Mouse (Mus musculus): ENCODE results near the gene Ptpn13. TPM values are rescaled to one million over a fixed set of nuclear protein-coding genes. Genes with fewer than 3 reads are reported as not detected.

Gene Ptpn13
- total RNA-seq (2014; rRNA removed) (14.1 and 18.0 TPM in 2 replicates), polyA plus RNA-seq (2015; fragmentation: Nextera tagmentation; extraction: Ambion mirVana) (1.9 and 2.6 TPM in 2 replicates)

DNA sequence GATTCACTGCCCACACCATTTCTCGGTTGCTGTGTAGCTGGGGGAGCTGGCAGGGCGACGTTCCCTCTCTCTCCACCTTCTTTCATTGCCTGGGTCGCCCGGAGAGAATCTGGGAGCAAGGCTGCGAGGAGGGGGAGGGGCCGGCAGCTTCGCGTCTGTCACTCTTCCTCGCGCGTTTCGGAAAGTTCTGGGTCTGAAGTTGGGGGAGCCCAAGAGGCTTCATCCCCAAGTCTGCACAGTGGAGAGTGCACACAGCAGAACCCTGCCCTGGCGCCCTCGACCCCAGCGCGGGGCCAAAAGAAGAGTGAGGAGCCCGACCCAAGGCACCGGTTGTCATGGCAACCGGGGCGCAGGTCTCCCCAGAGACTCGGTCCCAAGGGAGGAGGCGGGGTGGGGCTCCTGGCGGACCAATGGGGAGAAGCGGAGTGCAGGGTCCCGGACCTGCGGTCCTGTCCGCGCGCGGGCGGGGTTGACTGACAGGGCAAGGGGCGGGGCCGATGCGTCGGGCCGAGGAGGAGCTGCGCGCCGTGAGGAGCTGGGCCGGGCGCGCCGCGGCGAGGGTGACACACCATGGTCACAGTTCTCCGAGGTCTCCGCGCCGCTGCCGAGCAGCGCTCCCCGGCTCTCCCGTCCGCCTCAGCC lies at the start of gene Ptpn13:
Gene Ptpn13 (plus strand): TSS at position 515 of the 642 bp plus-strand sequence.
- Histone ChIP-seq H3K27me3 (ENCODE audit: insufficient read depth, low read length) (no peaks in the 10 kb centered on the region), H3K9ac (replicated peaks; ENCODE audit: low read length, poor library complexity, severe bottlenecking) (peak within 1 kb of the TSS; percentile 67), H3K4me1 (ENCODE audit: insufficient read depth, low read length) (peaks cover 3% of the 10 kb centered on the region; the same call in 1 of the 2 replicates), H3K36me3 (ENCODE audit: insufficient read depth, low read length) (no peaks in the 10 kb centered on the region), H3K9me3 (ENCODE audit: low read length) (no peaks in the 10 kb centered on the region), H3K4me3 (ENCODE audit: low read depth, low read length) (peak within 1 kb of the TSS; percentile 77), H3K4me2 (ENCODE audit: low read depth, low read length, poor library complexity, severe bottlenecking) (peak within 1 kb of the TSS; percentile 92), H3K27ac (ENCODE audit: low read depth, low read length) (peak within 1 kb of the TSS; percentile 62)
- no peak for TF ChIP-seq CTCF (IDR thresholded peaks at IDR 0.05)
- WGBS, result under 1% methylated on average over 39 of the region's 55 CpGs
- ATAC-seq (ENCODE audit: low FRiP score) (peak; percentile 96), DNase-seq (ENCODE audit: low spot score) (peak; percentile 88)

DNA sequence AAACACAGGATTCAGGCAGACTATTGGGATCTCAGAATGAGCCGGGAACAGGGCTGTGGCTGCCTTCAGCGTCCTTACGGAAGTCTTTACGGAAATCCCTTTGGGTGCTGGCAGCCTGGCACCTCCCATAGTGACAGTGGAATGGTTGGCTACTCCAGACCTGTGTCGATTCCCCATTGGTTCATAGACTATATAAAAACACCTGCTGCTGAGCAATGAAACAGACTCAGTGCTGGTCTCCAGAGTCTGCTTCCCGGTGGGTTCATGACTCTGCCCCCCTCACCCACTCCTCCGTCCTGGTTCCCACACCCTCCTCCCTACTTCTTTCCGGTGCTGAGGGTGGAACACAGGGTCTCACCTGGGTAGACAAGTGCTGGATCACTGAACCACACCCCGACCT lies 49.8 kb upstream of the Ptpn13 start:
- DNase-seq (ENCODE audit: low spot score) (no peak), ATAC-seq (ENCODE audit: low FRiP score) (no peak)
- H3K9me3 ChIP-seq (ENCODE audit: low read length), result no peaks in the 10 kb centered on the region
- H3K36me3 ChIP-seq (ENCODE audit: insufficient read depth, low read length), result no peaks in the 10 kb centered on the region
- 92% methylated on average over 9 of the region's 9 CpGs for WGBS
- H3K4me2 ChIP-seq (ENCODE audit: low read depth, low read length, poor library complexity, severe bottlenecking), result no peak overlapping the region
- TF ChIP-seq CTCF (IDR thresholded peaks at IDR 0.05), result no peak
- no peak overlapping the region for H3K9ac ChIP-seq (replicated peaks; ENCODE audit: low read length, poor library complexity, severe bottlenecking)
- no peaks in the 10 kb centered on the region for H3K27me3 ChIP-seq (ENCODE audit: insufficient read depth, low read length)
- H3K27ac ChIP-seq (ENCODE audit: low read depth, low read length), result no peak overlapping the region
- no peaks in the 10 kb centered on the region for H3K4me1 ChIP-seq (ENCODE audit: insufficient read depth, low read length)
- H3K4me3 ChIP-seq (ENCODE audit: low read depth, low read length), result no peak overlapping the region

DNA sequence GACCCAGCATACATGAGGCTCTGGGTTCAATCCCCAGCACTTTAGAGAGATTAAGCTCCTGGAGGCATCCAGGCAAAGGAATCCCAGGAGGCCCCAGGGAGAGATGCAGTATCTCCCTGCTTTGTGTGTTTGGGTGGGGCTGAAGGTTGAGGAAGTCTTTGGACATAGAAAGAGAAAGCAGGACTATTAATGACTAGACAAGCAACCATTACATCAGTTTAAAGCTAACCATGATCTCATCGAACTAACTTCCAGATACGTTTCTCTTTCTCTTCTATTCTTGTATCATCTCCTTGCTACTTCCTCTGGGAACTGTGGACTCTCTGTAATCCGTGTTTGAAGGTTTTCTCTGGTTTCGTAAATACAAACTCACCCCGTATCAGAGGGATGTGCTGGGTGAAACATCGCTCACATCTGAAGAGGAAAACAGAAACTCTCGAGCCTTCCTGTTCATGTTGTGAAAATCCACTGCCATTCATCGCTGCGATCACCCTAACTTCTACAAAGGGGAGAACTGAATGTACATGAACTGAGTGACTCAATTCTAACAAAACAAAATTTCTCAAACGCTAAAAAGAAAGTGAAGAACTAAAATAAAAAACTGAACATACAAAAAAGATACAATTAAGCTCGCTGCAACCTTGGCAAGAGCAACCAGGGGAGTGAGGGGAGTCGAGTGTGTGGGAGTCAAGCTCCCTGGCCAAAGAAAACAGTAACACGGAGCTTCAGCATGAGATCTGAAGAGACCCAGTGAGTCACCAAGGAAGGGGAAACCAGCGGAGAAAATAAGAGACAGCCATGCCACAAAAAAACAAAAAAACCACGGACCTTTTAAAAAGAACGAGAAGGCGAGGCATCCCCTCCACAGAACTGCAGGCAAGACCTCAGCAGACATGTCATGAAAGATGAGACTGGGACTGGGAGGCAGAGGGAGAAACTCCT lies 48.4 kb upstream of the Ptpn13 start:
- TF ChIP-seq CTCF (IDR thresholded peaks at IDR 0.05), result no peak
- H3K4me3 ChIP-seq (ENCODE audit: low read depth, low read length), result no peak overlapping the region
- H3K9ac ChIP-seq (replicated peaks; ENCODE audit: low read length, poor library complexity, severe bottlenecking), result no peak overlapping the region
- no peaks in the 10 kb centered on the region for H3K36me3 ChIP-seq (ENCODE audit: insufficient read depth, low read length)
- H3K9me3 ChIP-seq (ENCODE audit: low read length), result no peaks in the 10 kb centered on the region
- no peak overlapping the region for H3K4me2 ChIP-seq (ENCODE audit: low read depth, low read length, poor library complexity, severe bottlenecking)
- WGBS, result 62% methylated on average over 17 of the region's 17 CpGs
- H3K4me1 ChIP-seq (ENCODE audit: insufficient read depth, low read length), result no peaks in the 10 kb centered on the region
- H3K27me3 ChIP-seq (ENCODE audit: insufficient read depth, low read length), result no peaks in the 10 kb centered on the region
- H3K27ac ChIP-seq (ENCODE audit: low read depth, low read length), result no peak overlapping the region
- DNase-seq (ENCODE audit: low spot score) (no peak), ATAC-seq (ENCODE audit: low FRiP score) (no peak)

DNA sequence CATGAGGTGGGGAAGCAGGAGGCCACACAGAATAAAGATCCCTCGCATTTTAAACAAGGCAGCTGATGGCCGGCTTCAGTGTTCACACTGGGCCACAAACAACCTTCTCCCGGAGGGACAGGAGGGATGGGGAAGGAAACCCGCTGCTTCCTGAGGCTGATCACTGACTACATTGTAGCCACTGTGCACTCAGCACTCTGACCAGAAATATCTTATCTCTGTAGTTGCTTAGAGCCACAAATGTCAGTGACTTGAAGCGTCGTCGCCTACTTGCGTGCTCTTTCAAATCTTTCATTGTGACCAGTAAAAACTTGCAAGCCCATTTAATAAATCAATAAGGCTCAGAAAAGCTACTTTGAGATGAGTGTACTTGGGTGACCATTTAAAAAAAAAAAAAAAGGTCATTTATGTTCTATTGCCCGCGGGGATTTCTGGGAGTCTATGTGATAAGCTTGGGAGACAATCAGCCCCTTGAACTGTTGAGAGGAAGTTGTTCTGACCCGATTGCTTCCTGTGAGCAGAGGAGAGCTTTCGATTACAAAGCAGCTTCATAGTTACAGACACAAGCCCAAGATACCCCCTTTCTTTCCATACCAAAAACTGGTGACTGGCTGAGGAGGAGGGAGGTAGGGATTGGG lies 47.4 kb upstream of the Ptpn13 start:
- Histone ChIP-seq H3K4me2 (ENCODE audit: low read depth, low read length, poor library complexity, severe bottlenecking) (no peak overlapping the region), H3K27ac (ENCODE audit: low read depth, low read length) (no peak overlapping the region), H3K9ac (replicated peaks; ENCODE audit: low read length, poor library complexity, severe bottlenecking) (no peak overlapping the region), H3K27me3 (ENCODE audit: insufficient read depth, low read length) (no peaks in the 10 kb centered on the region), H3K4me3 (ENCODE audit: low read depth, low read length) (no peak overlapping the region), H3K36me3 (ENCODE audit: insufficient read depth, low read length) (no peaks in the 10 kb centered on the region), H3K9me3 (ENCODE audit: low read length) (no peaks in the 10 kb centered on the region), H3K4me1 (ENCODE audit: insufficient read depth, low read length) (no peaks in the 10 kb centered on the region)
- no peak for DNase-seq (ENCODE audit: low spot score)
- 53% methylated on average over 12 of the region's 12 CpGs for WGBS
- no peak for ATAC-seq (ENCODE audit: low FRiP score)
- TF ChIP-seq CTCF (IDR thresholded peaks at IDR 0.05), result no peak

DNA sequence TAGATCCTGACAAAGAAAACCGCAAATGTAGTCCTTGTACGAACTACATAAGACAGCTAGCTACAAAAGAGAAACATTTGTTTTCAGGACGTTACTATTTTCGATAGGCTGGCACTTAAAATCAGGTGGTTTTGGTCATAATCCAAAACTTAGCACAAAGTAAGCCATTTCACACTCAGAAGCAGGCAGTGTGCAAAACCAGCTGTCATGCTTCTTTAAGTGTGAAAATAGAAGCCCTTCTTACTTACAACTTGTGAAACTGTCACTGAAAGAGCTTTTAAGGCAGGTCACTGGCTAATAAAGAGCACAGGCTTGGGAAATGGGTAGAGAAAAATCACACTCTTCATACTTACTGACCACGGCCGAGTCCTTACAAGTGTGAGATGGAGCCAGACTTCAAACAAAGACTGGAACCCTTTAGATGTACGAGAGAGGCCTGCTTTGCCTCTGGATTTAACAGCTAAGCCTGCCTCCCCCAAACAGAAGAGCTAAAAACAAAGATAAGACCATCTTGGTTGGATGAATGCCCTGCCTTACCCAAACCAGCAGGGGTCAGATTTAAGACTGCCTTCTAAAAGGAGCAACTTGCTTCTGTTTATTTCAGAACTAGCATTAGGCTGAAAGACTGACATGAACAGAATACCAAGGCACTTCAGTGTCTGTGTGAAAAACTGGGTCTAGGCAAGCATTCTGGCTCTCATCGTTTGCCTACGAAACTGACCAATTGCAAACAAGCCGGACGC lies 44.0 kb upstream of the Ptpn13 start:
- WGBS, result 42% methylated on average over 11 of the region's 11 CpGs
- H3K9ac ChIP-seq (replicated peaks; ENCODE audit: low read length, poor library complexity, severe bottlenecking), result no peak overlapping the region
- ATAC-seq (ENCODE audit: low FRiP score), result no peak
- no peak overlapping the region for H3K4me2 ChIP-seq (ENCODE audit: low read depth, low read length, poor library complexity, severe bottlenecking)
- H3K27me3 ChIP-seq (ENCODE audit: insufficient read depth, low read length), result no peaks in the 10 kb centered on the region
- no peaks in the 10 kb centered on the region for H3K36me3 ChIP-seq (ENCODE audit: insufficient read depth, low read length)
- H3K4me3 ChIP-seq (ENCODE audit: low read depth, low read length), result no peak overlapping the region
- TF ChIP-seq CTCF (IDR thresholded peaks at IDR 0.05), result peak; percentile 51
- no peaks in the 10 kb centered on the region for H3K9me3 ChIP-seq (ENCODE audit: low read length)
- no peak overlapping the region for H3K27ac ChIP-seq (ENCODE audit: low read depth, low read length)
- DNase-seq (ENCODE audit: low spot score), result no peak
- H3K4me1 ChIP-seq (ENCODE audit: insufficient read depth, low read length), result no peaks in the 10 kb centered on the region

Data from midbrain, postnatal 0 days (tissue).